Mouse (Mus musculus) cortical plate, adult 2 months (tissue): ENCODE results near the gene Ano2.
A peak's percentile ranks its signal among the peaks of the same experiment; 100 is the strongest.

Experiments
- CTCF ChIP-seq: fragments of 200-500 bp; IDR thresholded peaks from 2 replicates; pipeline ENCODE4 v1.5.1; 2011; ENCODE audit warnings: mild to moderate bottlenecking, control low read depth, low read length; ENCODE audit not compliant: insufficient read depth; ENCODE audit errors: extremely low read depth
- POLR2A ChIP-seq: fragments of 200-500 bp; IDR thresholded peaks from 2 replicates; pipeline ENCODE4 v1.6.1; 2011; ENCODE audit warnings: mild to moderate bottlenecking, low read length, control low read depth; ENCODE audit not compliant: insufficient read depth; ENCODE audit errors: extremely low read depth

DNA sequence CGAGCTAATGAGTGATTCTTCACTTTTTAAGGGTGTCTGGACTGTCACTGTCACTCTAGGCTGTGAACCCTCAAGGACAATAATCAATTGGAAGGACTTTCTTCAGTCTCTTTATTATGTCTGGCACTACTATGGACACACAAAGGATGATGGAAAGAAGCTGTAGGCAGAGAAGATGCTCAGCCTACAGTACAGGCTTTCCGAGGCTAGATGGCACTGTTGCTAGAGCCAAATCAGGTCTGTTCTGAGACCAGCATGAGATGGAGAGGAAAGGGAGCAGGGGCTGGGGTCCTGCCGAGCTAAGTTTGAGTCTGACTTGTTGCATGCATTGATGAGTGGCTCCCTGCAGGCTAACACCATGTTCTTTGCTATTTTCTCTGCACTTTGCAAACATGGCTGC lies 264.7 kb downstream of the Ano2 start:
- TF ChIP-seq CTCF (peak; percentile 85), POLR2A (no peak)
